Mouse (Mus musculus) embryonic facial prominence, embryonic 12.5 days (tissue): ENCODE data around the gene Rmdn3. TPM values are rescaled to one million over a fixed set of nuclear protein-coding genes. Genes with fewer than 3 reads are reported as not detected.

Experiments used
- ATAC-seq: fragments of 200-750 bp; cut with Nextera tagmentation; 2 replicates; pipeline ENCODE4 v1.8.0; 2017; ENCODE audit not compliant: insufficient number of reproducible peaks, insufficient read depth, low FRiP score, low TSS enrichment
- H3K27ac ChIP-seq: fragments of 300-500 bp; sonication (generic); 2 replicates; pipeline ENCODE4 v1.5.1; 2016; ENCODE audit warnings: mild to moderate bottlenecking
- H3K27me3 ChIP-seq: fragments of 300-500 bp; sonication (generic); 2 replicates; pipeline ENCODE4 v1.6.1; 2016; ENCODE audit warnings: mild to moderate bottlenecking, moderate library complexity
- H3K36me3 ChIP-seq: fragments of 300-500 bp; sonication (generic); 2 replicates; pipeline ENCODE4 v1.6.1; 2016; ENCODE audit warnings: mild to moderate bottlenecking
- H3K4me1 ChIP-seq: fragments of 300-500 bp; sonication (generic); 2 replicates; pipeline ENCODE4 v1.6.1; 2016
- H3K4me2 ChIP-seq: fragments of 300-500 bp; sonication (generic); replicated peaks from 2 replicates; pipeline ENCODE4 v1.6.1; 2016; ENCODE audit warnings: mild to moderate bottlenecking, moderate library complexity
- H3K4me3 ChIP-seq: fragments of 300-500 bp; sonication (generic); 2 replicates; pipeline ENCODE4 v1.5.1; 2016; ENCODE audit warnings: mild to moderate bottlenecking
- H3K9ac ChIP-seq: fragments of 300-500 bp; sonication (generic); 2 replicates; pipeline ENCODE4 v1.6.1; 2016; ENCODE audit warnings: mild to moderate bottlenecking, moderate library complexity
- H3K9me3 ChIP-seq: fragments of 300-500 bp; sonication (generic); 2 replicates; pipeline ENCODE4 v1.6.1; 2016; ENCODE audit warnings: mild to moderate bottlenecking, moderate library complexity
- WGBS: fragments of 180-500 bp; shearing (Covaris S2); methylation state at CpG from one replicate; pipeline ENCODE4 v1.1.7; 2016; 5-methylcytosine and 5-hydroxymethylcytosine counted together
- polyA plus RNA-seq: library from polyadenylated mRNA; unstranded; fragments of >200 nt; fragmentation: Nextera tagmentation; extraction: Ambion mirVana; gene quantifications from 2 replicates; pipeline ENCODE4 v1.2.1, GENCODE M21; 2016

Rmdn3 gene
- polyA plus RNA-seq, 1 experiment from 2014 or later, result 42.3 TPM

GRCm38 (mm10) chr2:119166901-119167865, 10.3 kb upstream of the Rmdn3 start, which contains the start of gene Gchfr:
Gene Gchfr (plus strand): TSS chr2:119167773.
- Histone ChIP-seq H3K36me3 (0 out of 2 replicates have a peak, but pooled peaks cover 6% of the 10 kb centered on the region), H3K9me3 (no peaks in the 10 kb centered on the region), H3K27ac (no peak within 1 kb of the TSS), H3K4me2 (peak within 1 kb of the TSS; percentile 98), H3K4me1 (peaks cover 18% of the 10 kb centered on the region), H3K27me3 (peaks cover 35% of the 10 kb centered on the region), H3K9ac (peak within 1 kb of the TSS; percentile 47), H3K4me3 (peak within 1 kb of the TSS; percentile 53)
- peak; percentile 72 for ATAC-seq
- under 1% methylated on average over 60 of the region's 60 CpGs for WGBS

DNA sequence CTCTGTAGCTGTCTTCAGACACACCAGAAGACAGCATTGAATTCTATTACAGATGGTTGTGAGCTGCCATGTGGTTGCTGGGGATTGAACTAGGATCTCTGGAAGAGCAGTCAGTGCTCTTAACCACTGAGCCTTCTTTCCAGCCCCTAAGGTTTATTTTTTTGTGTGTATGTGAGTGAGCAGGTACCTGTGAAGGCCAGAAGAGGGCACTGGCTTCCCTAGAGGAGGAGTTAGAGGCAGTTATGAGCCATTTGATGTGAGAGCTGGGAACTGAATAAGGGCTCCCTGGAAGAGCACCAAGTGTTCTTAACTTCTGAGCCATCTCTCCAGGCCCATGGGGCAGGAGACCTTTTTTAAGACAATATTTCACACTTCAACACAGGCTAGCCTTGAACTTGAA, 8.6 kb upstream of the Rmdn3 start:
- Histone ChIP-seq H3K4me2 (no peak overlapping the region), H3K27me3 (peaks cover 35% of the 10 kb centered on the region), H3K9ac (no peak overlapping the region), H3K4me3 (no peak overlapping the region), H3K9me3 (no peaks in the 10 kb centered on the region), H3K27ac (no peak overlapping the region), H3K36me3 (no peaks in the 10 kb centered on the region), H3K4me1 (peaks cover 15% of the 10 kb centered on the region)
- ATAC-seq, result no peak

- Histone ChIP-seq H3K27ac (no peak overlapping the region), H3K9me3 (no peaks in the 10 kb centered on the region), H3K4me3 (no peak overlapping the region), H3K4me1 (peaks cover 15% of the 10 kb centered on the region), H3K27me3 (peaks cover 35% of the 10 kb centered on the region), H3K4me2 (no peak overlapping the region), H3K36me3 (no peaks in the 10 kb centered on the region), H3K9ac (no peak overlapping the region)
- WGBS, result 85% methylated on average over 4 of the region's 4 CpGs
- ATAC-seq, result no peak
These were observed 7.2 kb upstream of the Rmdn3 start for GRCm38 (mm10) chr2:119163999-119164398.

DNA sequence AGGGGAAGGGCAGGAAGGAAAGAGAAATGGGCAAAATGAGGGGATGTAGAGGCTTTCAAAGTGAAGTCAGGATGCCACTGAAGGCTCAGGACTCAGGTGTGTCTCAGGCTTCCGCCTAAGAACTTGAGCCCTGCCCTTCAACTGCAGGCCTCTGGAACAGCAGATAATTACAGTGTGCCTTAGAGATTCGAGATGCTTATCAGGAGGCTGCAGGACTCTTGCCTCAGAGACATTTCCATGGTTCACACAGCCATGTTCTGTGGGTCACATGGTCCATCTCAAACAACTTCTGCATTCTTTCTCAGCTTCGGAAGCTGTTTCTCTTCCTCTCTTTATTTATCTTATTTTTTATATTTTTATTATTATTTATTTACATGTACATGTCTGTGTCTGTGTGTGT, 6.3 kb upstream of the Rmdn3 start:
- Histone ChIP-seq H3K4me1 (peaks cover 14% of the 10 kb centered on the region), H3K27ac (no peak overlapping the region), H3K27me3 (peaks cover 28% of the 10 kb centered on the region), H3K9ac (no peak overlapping the region), H3K9me3 (no peaks in the 10 kb centered on the region), H3K36me3 (no peaks in the 10 kb centered on the region), H3K4me2 (no peak overlapping the region), H3K4me3 (no peak overlapping the region)
- 55% methylated on average over 3 of the region's 3 CpGs for WGBS
- no peak for ATAC-seq

- WGBS, result 37% methylated on average over 2 of the region's 2 CpGs
- no peak overlapping the region for H3K9ac ChIP-seq
- H3K4me1 ChIP-seq, result peaks cover under 1% of the 10 kb centered on the region; the same call in 1 of the 2 replicates
- H3K9me3 ChIP-seq, result no peaks in the 10 kb centered on the region
- no peak for ATAC-seq
- H3K4me3 ChIP-seq, result no peak overlapping the region
- H3K36me3 ChIP-seq, result no peaks in the 10 kb centered on the region
- H3K27ac ChIP-seq, result no peak overlapping the region
- 0 out of 2 replicates have a peak, but pooled peaks cover 12% of the 10 kb centered on the region for H3K27me3 ChIP-seq
- no peak overlapping the region for H3K4me2 ChIP-seq
These were observed 4.4 kb upstream of the Rmdn3 start for GRCm38 (mm10) chr2:119161247-119161646.

DNA sequence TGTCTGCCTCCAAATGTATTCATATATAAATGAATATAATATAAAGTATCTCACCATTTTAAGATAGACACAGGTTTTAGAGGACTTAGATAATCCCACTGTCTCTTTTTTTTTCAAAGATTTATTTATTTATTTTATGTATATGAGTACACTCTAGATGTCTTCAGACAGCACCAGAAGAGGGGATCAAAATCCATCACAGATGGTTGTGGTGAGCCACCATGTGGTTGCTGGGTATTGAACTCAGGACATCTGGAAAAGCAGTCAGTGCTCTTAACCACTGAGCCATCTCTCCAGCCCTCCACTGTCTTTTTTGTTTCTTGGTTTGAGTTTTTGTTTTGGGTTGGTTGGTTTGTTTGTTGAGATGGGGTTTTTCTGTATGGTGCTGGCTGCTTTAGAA, 1.0 kb upstream of the Rmdn3 start:
- Histone ChIP-seq H3K27ac (no peak overlapping the region), H3K9ac (no peak overlapping the region), H3K36me3 (peaks cover 17% of the 10 kb centered on the region), H3K9me3 (no peaks in the 10 kb centered on the region), H3K4me1 (peaks cover 12% of the 10 kb centered on the region; the same call in 1 of the 2 replicates), H3K27me3 (no peaks in the 10 kb centered on the region), H3K4me2 (no peak overlapping the region), H3K4me3 (no peak overlapping the region)
- no peak for ATAC-seq

GRCm38 (mm10) chr2:119156081-119156680, 653 bp downstream of the Rmdn3 start:
- peak overlapping the region; percentile 99 for H3K4me3 ChIP-seq
- WGBS, result 6% methylated on average over 34 of the region's 34 CpGs
- H3K36me3 ChIP-seq, result peaks cover 33% of the 10 kb centered on the region
- H3K9ac ChIP-seq, result peak overlapping the region; percentile 88
- H3K27ac ChIP-seq, result peak overlapping the region; percentile 41; the same call in 1 of the 2 replicates
- H3K4me1 ChIP-seq, result peaks cover 12% of the 10 kb centered on the region; the same call in 1 of the 2 replicates
- H3K4me2 ChIP-seq, result peak overlapping the region; percentile 98
- no peaks in the 10 kb centered on the region for H3K9me3 ChIP-seq
- peak; percentile 49 for ATAC-seq
- no peaks in the 10 kb centered on the region for H3K27me3 ChIP-seq

- Histone ChIP-seq H3K36me3 (peaks cover 40% of the 10 kb centered on the region), H3K4me1 (peaks cover 12% of the 10 kb centered on the region; the same call in 1 of the 2 replicates), H3K9ac (no peak overlapping the region), H3K4me2 (peak overlapping the region; percentile 98), H3K27ac (no peak overlapping the region), H3K4me3 (peak overlapping the region; percentile 99), H3K27me3 (no peaks in the 10 kb centered on the region), H3K9me3 (no peaks in the 10 kb centered on the region)
- 86% methylated on average over 9 of the region's 9 CpGs for whole genome bisulfite sequencing
- ATAC-seq, result no peak
These were observed 1.4 kb downstream of the Rmdn3 start for GRCm38 (mm10) chr2:119155388-119155787.

DNA sequence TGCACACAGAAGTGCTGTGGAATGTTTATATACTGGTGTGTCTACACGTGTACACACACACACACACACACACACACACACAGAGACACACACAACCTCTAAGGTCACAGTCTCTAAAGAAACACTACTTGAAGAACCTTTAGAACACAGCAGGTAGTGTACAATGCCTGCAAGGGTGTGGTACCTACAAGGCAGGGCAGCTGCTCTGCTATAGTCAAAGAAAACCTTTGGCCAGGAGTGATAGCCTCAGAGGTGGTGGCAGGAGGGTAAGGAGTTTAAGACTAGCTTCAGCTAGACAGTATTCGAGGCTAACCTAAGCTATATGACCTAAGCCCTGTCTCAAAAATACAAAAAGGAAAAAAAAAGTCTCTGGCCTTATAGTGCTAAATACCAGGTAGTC, 2.2 kb downstream of the Rmdn3 start:
- no peak for ATAC-seq
- H3K27ac ChIP-seq, result no peak overlapping the region
- H3K9me3 ChIP-seq, result no peaks in the 10 kb centered on the region
- no peak overlapping the region for H3K9ac ChIP-seq
- 85% methylated on average over 2 of the region's 2 CpGs for WGBS
- H3K4me1 ChIP-seq, result peaks cover 12% of the 10 kb centered on the region; the same call in 1 of the 2 replicates
- 0 out of 2 replicates have a peak overlapping the region, but pooled peaks have one; percentile 5 for H3K4me2 ChIP-seq
- no peak overlapping the region for H3K4me3 ChIP-seq
- peaks cover 47% of the 10 kb centered on the region for H3K36me3 ChIP-seq
- H3K27me3 ChIP-seq, result no peaks in the 10 kb centered on the region

- WGBS, result 91% methylated on average over 6 of the region's 6 CpGs
- no peak overlapping the region for H3K4me3 ChIP-seq
- no peaks in the 10 kb centered on the region for H3K9me3 ChIP-seq
- H3K4me1 ChIP-seq, result peaks cover 12% of the 10 kb centered on the region; the same call in 1 of the 2 replicates
- H3K27me3 ChIP-seq, result no peaks in the 10 kb centered on the region
- no peak for ATAC-seq
- peaks cover 72% of the 10 kb centered on the region for H3K36me3 ChIP-seq
- H3K27ac ChIP-seq, result no peak overlapping the region
- no peak overlapping the region for H3K9ac ChIP-seq
- H3K4me2 ChIP-seq, result no peak overlapping the region
These were observed 4.6 kb downstream of the Rmdn3 start for GRCm38 (mm10) chr2:119152255-119152654.

DNA sequence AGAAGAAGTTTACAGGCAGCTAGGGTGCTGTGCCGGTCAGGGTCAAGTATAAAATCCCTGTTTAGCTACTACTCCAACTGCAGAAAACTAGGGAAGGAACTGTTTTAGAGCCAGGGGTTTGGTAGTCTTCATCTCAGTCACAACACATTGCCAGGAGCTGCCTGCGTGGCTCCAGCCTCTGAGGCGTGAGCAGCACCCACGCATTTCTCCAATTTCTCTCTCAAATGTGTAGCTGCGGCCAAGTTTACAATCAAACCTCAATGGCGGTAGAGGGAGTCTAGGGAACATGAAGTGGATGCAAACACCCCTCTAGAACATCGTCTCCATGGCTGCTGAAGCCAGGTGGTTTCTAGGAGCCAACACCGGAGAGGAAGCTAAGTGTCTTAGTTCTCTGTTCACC, 9.1 kb downstream of the Rmdn3 start:
- Histone ChIP-seq H3K4me3 (no peak overlapping the region), H3K27me3 (no peaks in the 10 kb centered on the region), H3K9ac (no peak overlapping the region), H3K4me1 (no peaks in the 10 kb centered on the region), H3K4me2 (no peak overlapping the region), H3K36me3 (peaks cover 92% of the 10 kb centered on the region), H3K9me3 (no peaks in the 10 kb centered on the region), H3K27ac (no peak overlapping the region)
- no peak for ATAC-seq
- WGBS, result 91% methylated on average over 8 of the region's 8 CpGs
